In the genomic region with DNA sequence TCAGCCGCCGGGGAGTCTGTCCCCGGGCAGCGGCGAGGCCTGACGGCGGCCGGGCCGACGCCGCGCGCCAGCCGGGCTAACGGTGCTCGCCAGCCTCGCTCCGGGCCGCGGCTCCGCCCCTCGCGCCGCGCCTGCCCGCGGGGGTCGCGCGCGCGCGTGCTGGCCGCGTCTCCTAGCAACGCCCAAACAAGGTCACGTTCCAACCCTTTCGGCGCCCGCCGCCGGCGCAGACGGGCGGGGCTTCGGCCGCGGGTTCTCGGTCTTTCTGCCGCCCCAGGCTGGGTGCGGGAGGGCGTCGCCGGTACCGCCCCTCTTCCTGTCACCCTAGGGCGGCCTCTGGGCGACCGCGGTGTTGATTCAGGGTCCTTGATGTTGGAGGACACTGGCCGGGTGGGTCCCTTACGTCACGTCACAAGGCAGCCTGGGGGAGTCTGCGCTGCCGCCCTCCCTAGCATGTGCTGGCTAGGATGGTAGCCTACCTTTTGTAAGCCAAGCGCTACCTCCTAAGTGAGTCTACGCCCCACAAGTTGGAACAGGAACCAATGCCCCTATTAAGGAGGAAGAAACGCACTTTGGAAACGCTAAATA, we compare ENCODE assay signal across 8 mouse cellular contexts. TPM values are rescaled to one million over a fixed set of nuclear protein-coding genes. Genes with fewer than 3 reads are reported as not detected.
DNase-seq lines count a peak whose midpoint lies in the region; ATAC-seq and TF ChIP-seq lines count a peak whose summit lies in the region.

A gene (minus strand): TSS at position 150 of the 588 bp plus-strand sequence.

- intact Hi-C loops in gastrocnemius, adult 2 months (cut with DNase I) = loop anchor here (2.0 to 5.0 kb wide), 2 partner anchors 56 to 373 kb away; no protein-coding TSS in a partner anchor

- H3K4me1 ChIP-seq in hindbrain, embryonic 16.5 days (ENCODE audit: control insufficient read depth, insufficient read depth, low read depth, low read length) = peaks cover 10% of the 10 kb centered on the region

- peak; percentile 60 for DNase-seq in WW6 (ENCODE audit: low read depth, low spot score)
- DNase-seq in cerebellum, postnatal 4 days (ENCODE audit: low spot score in 2 of 2) = peak; percentile 50 to 88
- peak; percentile 96 for DNase-seq in gastrocnemius, adult 2 months
- peak; percentile 83 to 90 for DNase-seq in left cerebral cortex, adult 18-20 months (ENCODE audit: low spot score in 2 of 2)
- peak; percentile 92 to 95 for DNase-seq in lung, postnatal 4 days
- peak; percentile 94 for DNase-seq in retina, postnatal 1 day
- peak; percentile 96 for DNase-seq in thymus, postnatal 4 days

- H3K4me2 ChIP-seq in hindbrain, embryonic 16.5 days (ENCODE audit: low read length) = peak within 1 kb of the TSS; percentile 84

- peak within 1 kb of the TSS; percentile 82 for H3K4me3 ChIP-seq in gastrocnemius, adult 2 months
- H3K4me3 ChIP-seq in hindbrain, embryonic 16.5 days (ENCODE audit: low read length) = peak within 1 kb of the TSS; percentile 95

- H3K27me3 ChIP-seq in hindbrain, embryonic 16.5 days (replicated peaks; ENCODE audit: control insufficient read depth, insufficient read depth, low read length) = no peaks in the 10 kb centered on the region

- peak within 1 kb of the TSS; percentile 98 for H3K27ac ChIP-seq in gastrocnemius, adult 2 months
- H3K27ac ChIP-seq in hindbrain, embryonic 16.5 days (ENCODE audit: low read depth, low read length) = peak within 1 kb of the TSS; percentile 97

- peak; percentile 90 for ATAC-seq in hindbrain, embryonic 16.5 days

- TF ChIP-seq CTCF in gastrocnemius, adult 2 months (IDR thresholded peaks at IDR 0.05) = no peak

- peak within 1 kb of the TSS; percentile 96 for H3K9ac ChIP-seq in hindbrain, embryonic 16.5 days (ENCODE audit: low read depth, low read length)

- H3K9me3 ChIP-seq in hindbrain, embryonic 16.5 days (ENCODE audit: control insufficient read depth, low read length) = no peaks in the 10 kb centered on the region

- H3K36me3 ChIP-seq in hindbrain, embryonic 16.5 days (ENCODE audit: control insufficient read depth, insufficient read depth, low read length) = no peaks in the 10 kb centered on the region

- WGBS in hindbrain, embryonic 16.5 days = under 1% methylated on average over 39 of the region's 68 CpGs

RNA-seq across cellular contexts. Expression of the gene that starts here (rescaled TPM):
- total RNA-seq in gastrocnemius, adult 2 months (2021) = 10 to 100 TPM; 24.4 to 26.9 TPM
- polyA plus RNA-seq in hindbrain, embryonic 16.5 days (2015; fragmentation: Nextera tagmentation; extraction: Ambion mirVana) = 108 and 110 TPM in 2 replicates
- 10 to 100 TPM; 36.7 to 42.7 TPM for total RNA-seq in left cerebral cortex, adult 18-20 months (2021)

Comparison
In these comparisons a context has a peak if more than half of its experiments do, and no peak if none do; other contexts are left out.
1. Peak in every context shown above with its lines: DNase-seq, ATAC-seq, H3K4me3 ChIP-seq and H3K27ac ChIP-seq.